Mouse (Mus musculus): ENCODE measurements around the gene Asb10.

DNA sequence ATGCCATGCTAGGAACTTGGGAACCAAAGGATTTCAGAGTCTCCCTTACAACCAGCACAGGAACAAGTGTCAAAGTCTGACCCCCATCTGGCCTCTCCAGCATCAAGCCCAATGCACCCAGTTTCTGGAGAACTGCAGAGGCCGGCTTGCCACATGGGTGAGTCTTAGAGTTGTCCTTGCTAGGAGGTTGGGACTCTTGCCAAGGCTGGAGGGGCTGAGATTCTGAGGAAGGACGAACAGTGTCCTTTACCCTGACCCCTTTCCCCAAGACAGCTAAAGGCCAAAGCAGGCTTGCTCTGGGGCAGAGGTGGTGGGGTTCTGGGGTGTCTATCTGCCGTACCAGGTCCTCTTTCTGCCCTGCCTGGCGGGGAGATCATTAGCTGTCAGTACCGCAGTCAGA is 4.3 kb downstream of the Asb10 start:
- no peak for TF ChIP-seq CTCF (IDR thresholded peaks at IDR 0.05; ENCODE audit: control insufficient read depth, insufficient read depth, low read length)
- TF ChIP-seq POLR2A (IDR thresholded peaks at IDR 0.05; ENCODE audit: borderline replicate concordance, control insufficient read depth, low read depth, low read length), result no peak
